Mouse (Mus musculus): ENCODE measurements around the gene Zdhhc21. TPM values are rescaled to one million over a fixed set of nuclear protein-coding genes. Genes with fewer than 3 reads are reported as not detected.

Zdhhc21 gene
- total RNA-seq (2017) = 11.5 to 21.9 TPM (median 13.4 TPM) in 3 replicates

- peak; percentile 65 for ATAC-seq (replicated peaks; ENCODE audit: insufficient number of reproducible peaks, low FRiP score, low TSS enrichment, poor library complexity, severe bottlenecking)
Observed at GRCm38 (mm10) chr4:82859131-82860125, at the start of gene Zdhhc21. Gene Zdhhc21, minus strand, starts transcription at chr4:82859958.

DNA sequence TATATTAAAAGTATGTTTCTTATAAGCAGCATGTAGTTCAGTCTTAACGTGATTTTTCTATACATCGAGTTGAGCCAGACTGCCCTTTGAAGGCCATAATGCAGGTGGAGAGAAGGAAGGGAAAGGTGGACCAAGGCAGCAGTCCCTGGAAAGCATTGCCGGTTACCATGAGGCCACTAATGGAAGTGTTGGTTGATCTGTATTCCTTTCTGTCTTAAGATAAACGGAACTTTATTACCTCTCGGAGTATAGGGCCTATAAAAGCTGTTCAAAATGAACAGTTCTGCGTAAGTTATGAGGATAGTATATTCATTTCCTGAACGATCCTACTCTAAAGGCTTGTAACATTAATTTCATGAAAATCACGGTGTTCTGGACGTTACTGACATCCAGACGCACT is 35.5 kb upstream of the Zdhhc21 start:
- ATAC-seq (replicated peaks; ENCODE audit: insufficient number of reproducible peaks, low FRiP score, low TSS enrichment, poor library complexity, severe bottlenecking) = no peak

GRCm38 (mm10) chr4:82892247-82892646 is 32.5 kb upstream of the Zdhhc21 start:
- ATAC-seq (replicated peaks; ENCODE audit: insufficient number of reproducible peaks, low FRiP score, low TSS enrichment, poor library complexity, severe bottlenecking) = no peak

DNA sequence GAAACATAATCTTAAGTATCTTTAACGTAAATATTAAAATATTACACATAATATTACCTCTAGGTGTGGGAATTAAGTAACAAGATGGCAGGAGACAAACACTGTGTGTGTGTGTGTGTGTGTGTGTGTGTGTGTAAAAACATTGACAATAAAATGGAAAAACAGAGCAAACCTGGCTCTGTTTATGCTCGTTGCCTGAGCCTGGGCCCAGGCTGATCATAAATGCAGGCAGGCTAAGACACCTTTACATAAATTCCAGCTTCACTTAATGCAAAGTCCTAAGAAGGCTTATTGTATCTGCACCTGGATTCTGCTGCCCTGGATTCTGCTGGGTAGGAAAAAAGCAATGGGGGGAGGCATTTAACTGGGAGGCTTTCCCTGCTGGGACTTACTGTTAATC is 31.8 kb upstream of the Zdhhc21 start:
- no peak for ATAC-seq (replicated peaks; ENCODE audit: insufficient number of reproducible peaks, low FRiP score, low TSS enrichment, poor library complexity, severe bottlenecking)

DNA sequence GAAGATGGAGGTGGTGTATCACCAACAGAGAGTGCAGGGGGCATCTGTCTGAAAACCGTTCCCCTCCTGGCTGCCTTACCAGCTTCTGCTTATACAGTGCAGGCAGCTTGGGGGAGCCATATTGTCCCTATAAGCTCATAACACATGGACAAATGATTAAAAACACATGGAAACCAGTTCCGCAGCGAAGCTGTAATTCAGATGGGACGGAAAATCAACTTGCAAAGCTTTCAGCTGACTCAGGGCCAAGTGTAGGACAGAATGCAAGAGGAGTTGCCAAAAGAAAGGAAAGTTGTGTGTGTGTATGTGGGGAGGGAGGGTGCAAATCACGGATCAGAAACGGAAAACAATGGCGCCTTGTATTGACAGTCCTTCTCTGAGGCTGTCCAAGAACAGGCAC is 31.3 kb upstream of the Zdhhc21 start:
- ATAC-seq (replicated peaks; ENCODE audit: insufficient number of reproducible peaks, low FRiP score, low TSS enrichment, poor library complexity, severe bottlenecking) = no peak

- ATAC-seq (replicated peaks; ENCODE audit: insufficient number of reproducible peaks, low FRiP score, low TSS enrichment, poor library complexity, severe bottlenecking) = no peak
Observed at GRCm38 (mm10) chr4:82890585-82890984, 30.8 kb upstream of the Zdhhc21 start.

DNA sequence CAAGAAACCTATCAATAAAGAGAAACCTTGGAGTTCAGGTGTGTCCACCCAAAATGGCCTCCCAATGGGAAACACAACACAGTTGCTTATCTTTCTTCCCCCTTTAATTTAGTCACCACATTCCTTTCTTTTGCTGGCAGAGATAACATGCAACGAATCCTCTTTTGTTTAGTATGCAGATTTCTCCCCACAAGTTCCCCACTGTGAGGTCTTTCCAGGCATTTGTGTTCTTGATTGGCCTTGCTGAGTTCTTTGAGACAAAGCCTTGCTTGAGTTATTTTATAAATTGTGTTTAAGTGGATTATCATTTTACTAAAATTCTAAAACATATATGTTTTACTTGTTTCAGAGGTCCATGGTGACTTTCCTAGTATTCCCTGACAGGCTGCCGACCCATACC is 26.4 kb upstream of the Zdhhc21 start:
- ATAC-seq (replicated peaks; ENCODE audit: insufficient number of reproducible peaks, low FRiP score, low TSS enrichment, poor library complexity, severe bottlenecking) = no peak

- ATAC-seq (replicated peaks; ENCODE audit: insufficient number of reproducible peaks, low FRiP score, low TSS enrichment, poor library complexity, severe bottlenecking) = no peak
Observed at GRCm38 (mm10) chr4:82885535-82885913, 25.8 kb upstream of the Zdhhc21 start.

GRCm38 (mm10) chr4:82884636-82885534 is 25.1 kb upstream of the Zdhhc21 start, which contains the start of gene Cer1:
Gene Cer1, minus strand, starts transcription at chr4:82885148.
- ATAC-seq (replicated peaks; ENCODE audit: insufficient number of reproducible peaks, low FRiP score, low TSS enrichment, poor library complexity, severe bottlenecking) = no peak

DNA sequence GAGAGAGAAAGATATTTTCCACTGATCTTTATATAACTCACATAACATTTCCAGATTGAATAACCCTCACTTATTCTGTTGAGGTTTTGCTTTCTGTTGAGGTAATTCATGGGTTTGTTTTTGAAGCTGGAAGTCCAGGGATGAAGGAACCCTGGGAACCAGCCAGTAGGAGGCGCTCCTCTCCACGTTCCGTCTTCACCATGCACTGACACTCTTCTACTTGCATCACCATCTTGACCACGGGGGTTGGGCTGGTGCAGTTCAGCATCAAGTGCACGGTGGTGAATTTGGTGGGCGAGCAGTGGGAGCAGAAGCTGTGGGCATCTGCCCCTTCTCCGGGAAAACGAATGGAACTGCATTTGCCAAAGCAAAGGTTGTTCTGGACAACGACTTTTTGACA is 22.7 kb upstream of the Zdhhc21 start:
- no peak for ATAC-seq (replicated peaks; ENCODE audit: insufficient number of reproducible peaks, low FRiP score, low TSS enrichment, poor library complexity, severe bottlenecking)

GRCm38 (mm10) chr4:82881366-82881765 is 21.6 kb upstream of the Zdhhc21 start:
- no peak for ATAC-seq (replicated peaks; ENCODE audit: insufficient number of reproducible peaks, low FRiP score, low TSS enrichment, poor library complexity, severe bottlenecking)

DNA sequence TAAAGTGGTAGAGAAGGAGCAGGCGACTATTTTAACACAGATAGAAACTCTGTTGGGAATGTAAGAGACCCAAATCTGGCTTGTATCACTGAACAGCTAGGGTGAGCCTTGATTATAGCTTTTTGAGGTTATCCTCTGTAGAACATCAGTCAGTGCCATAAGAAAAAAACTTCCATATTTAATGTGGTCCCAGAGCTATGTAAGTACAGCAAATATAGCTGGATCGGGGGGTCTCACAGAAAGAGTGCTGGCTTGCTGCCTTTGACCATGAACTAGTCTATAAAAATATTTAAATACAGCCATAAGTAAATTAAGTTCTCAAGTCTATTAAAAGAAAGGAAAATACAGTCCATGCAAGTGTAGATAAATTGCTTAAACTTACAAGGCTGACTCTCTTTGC is 20.5 kb upstream of the Zdhhc21 start:
- ATAC-seq (replicated peaks; ENCODE audit: insufficient number of reproducible peaks, low FRiP score, low TSS enrichment, poor library complexity, severe bottlenecking) = no peak

GRCm38 (mm10) chr4:82879152-82879551 is 19.4 kb upstream of the Zdhhc21 start:
- no peak for ATAC-seq (replicated peaks; ENCODE audit: insufficient number of reproducible peaks, low FRiP score, low TSS enrichment, poor library complexity, severe bottlenecking)

- ATAC-seq (replicated peaks; ENCODE audit: insufficient number of reproducible peaks, low FRiP score, low TSS enrichment, poor library complexity, severe bottlenecking) = no peak
Observed at GRCm38 (mm10) chr4:82876656-82877055, 16.9 kb upstream of the Zdhhc21 start.

GRCm38 (mm10) chr4:82875532-82875931 is 15.8 kb upstream of the Zdhhc21 start:
- no peak for ATAC-seq (replicated peaks; ENCODE audit: insufficient number of reproducible peaks, low FRiP score, low TSS enrichment, poor library complexity, severe bottlenecking)

- ATAC-seq (replicated peaks; ENCODE audit: insufficient number of reproducible peaks, low FRiP score, low TSS enrichment, poor library complexity, severe bottlenecking) = no peak
Observed at GRCm38 (mm10) chr4:82874791-82875190, 15.0 kb upstream of the Zdhhc21 start.

GRCm38 (mm10) chr4:82872548-82872947 is 12.8 kb upstream of the Zdhhc21 start:
- ATAC-seq (replicated peaks; ENCODE audit: insufficient number of reproducible peaks, low FRiP score, low TSS enrichment, poor library complexity, severe bottlenecking) = no peak

- no peak for ATAC-seq (replicated peaks; ENCODE audit: insufficient number of reproducible peaks, low FRiP score, low TSS enrichment, poor library complexity, severe bottlenecking)
Observed at GRCm38 (mm10) chr4:82872121-82872520, 12.4 kb upstream of the Zdhhc21 start.

GRCm38 (mm10) chr4:82870931-82871330 is 11.2 kb upstream of the Zdhhc21 start:
- no peak for ATAC-seq (replicated peaks; ENCODE audit: insufficient number of reproducible peaks, low FRiP score, low TSS enrichment, poor library complexity, severe bottlenecking)
